Mouse (Mus musculus) lung, postnatal 10 days (tissue): ENCODE results near the gene Def6.

Source experiments
- DNase-seq: peaks from one replicate; pipeline ENCODE4 v3.0.0; 2021

Gene Def6

GRCm38 (mm10) chr17:28207591-28208313, at the start of gene Def6:
Def6 (plus strand) TSS chr17:28207778.
- peak; percentile 85 for DNase-seq

- DNase-seq: no peak
Measured at GRCm38 (mm10) chr17:28160361-28160760, 47.2 kb upstream of the Def6 start.

- DNase-seq: no peak
Measured at GRCm38 (mm10) chr17:28161310-28161881, 46.2 kb upstream of the Def6 start.

GRCm38 (mm10) chr17:28163666-28164065, 43.9 kb upstream of the Def6 start:
- DNase-seq: peak; percentile 83

- DNase-seq: no peak
Measured at GRCm38 (mm10) chr17:28170460-28171305, 36.9 kb upstream of the Def6 start.

- DNase-seq: peak; percentile 59
Measured at GRCm38 (mm10) chr17:28172690-28173089, 34.9 kb upstream of the Def6 start.

GRCm38 (mm10) chr17:28176775-28177539, 30.6 kb upstream of the Def6 start, which contains the start of gene Zfp523:
Zfp523 (plus strand) TSS chr17:28177129.
- peak; percentile 92 for DNase-seq

GRCm38 (mm10) chr17:28177540-28178046, 30.0 kb upstream of the Def6 start:
- peak; percentile 75 for DNase-seq

GRCm38 (mm10) chr17:28180331-28180730, 27.2 kb upstream of the Def6 start:
- DNase-seq: peak; percentile 51

- no peak for DNase-seq
Measured at GRCm38 (mm10) chr17:28180783-28181544, 26.6 kb upstream of the Def6 start.

- peak; percentile 36 for DNase-seq
Measured at GRCm38 (mm10) chr17:28184971-28185638, 22.5 kb upstream of the Def6 start.

- no peak for DNase-seq
Measured at GRCm38 (mm10) chr17:28188313-28188712, 19.3 kb upstream of the Def6 start.

GRCm38 (mm10) chr17:28192754-28193153, 14.8 kb upstream of the Def6 start:
- no peak for DNase-seq

GRCm38 (mm10) chr17:28193559-28193958, 14.0 kb upstream of the Def6 start:
- no peak for DNase-seq

- no peak for DNase-seq
Measured at GRCm38 (mm10) chr17:28195033-28195432, 12.5 kb upstream of the Def6 start.

- DNase-seq: peak; percentile 39
Measured at GRCm38 (mm10) chr17:28197646-28198045, 9.9 kb upstream of the Def6 start.

GRCm38 (mm10) chr17:28201982-28202381, 5.6 kb upstream of the Def6 start:
- DNase-seq: no peak

- peak; percentile 53 for DNase-seq
Measured at GRCm38 (mm10) chr17:28204052-28204720, 3.4 kb upstream of the Def6 start.

- DNase-seq: no peak
Measured at GRCm38 (mm10) chr17:28205443-28205842, 2.1 kb upstream of the Def6 start.

- DNase-seq: no peak
Measured at GRCm38 (mm10) chr17:28207092-28207491, 486 bp upstream of the Def6 start.

- no peak for DNase-seq
Measured at GRCm38 (mm10) chr17:28208314-28208612, 685 bp downstream of the Def6 start.
